Mouse (Mus musculus) small intestine, adult 2 months (tissue): ENCODE results near the gene Gli2. TPM values are rescaled to one million over a fixed set of nuclear protein-coding genes. Genes with fewer than 3 reads are reported as not detected.

Experiments
- H3K27ac ChIP-seq: fragments of 200-500 bp; 2 replicates; pipeline ENCODE4 v1.5.1; 2012; ENCODE audit warnings: low read depth, low read length, control low read depth, inconsistent platforms; ENCODE audit not compliant: insufficient read depth
- H3K27me3 ChIP-seq: fragments of 200-500 bp; 2 replicates; pipeline ENCODE4 v1.6.1; 2012; ENCODE audit warnings: mild to moderate bottlenecking, moderate library complexity, low read length, inconsistent platforms; ENCODE audit not compliant: control insufficient read depth, insufficient read depth
- H3K36me3 ChIP-seq: fragments of 200-500 bp; 2 replicates; pipeline ENCODE4 v1.6.1; 2012; ENCODE audit warnings: mild to moderate bottlenecking, low read length, control low read depth, inconsistent platforms; ENCODE audit not compliant: control insufficient read depth, insufficient read depth
- H3K4me1 ChIP-seq: fragments of 200-500 bp; 2 replicates; pipeline ENCODE4 v1.6.1; 2012; ENCODE audit warnings: low read length, inconsistent platforms, mixed read lengths; ENCODE audit not compliant: control insufficient read depth, insufficient read depth, insufficient read length
- H3K4me3 ChIP-seq: fragments of 200-500 bp; 2 replicates; pipeline ENCODE4 v1.5.1; 2012; ENCODE audit warnings: low read depth, mild to moderate bottlenecking, control low read depth, inconsistent platforms, low read length, moderate library complexity
- CTCF ChIP-seq: fragments of 200-500 bp; IDR thresholded peaks from 2 replicates; pipeline ENCODE4 v1.5.1; 2012; ENCODE audit warnings: low read depth, mild to moderate bottlenecking, control low read depth, inconsistent platforms, low read length, moderate library complexity, mixed read lengths; ENCODE audit not compliant: insufficient replicate concordance, insufficient read length; ENCODE audit errors: extremely low read depth
- POLR2A ChIP-seq: fragments of 200-500 bp; IDR thresholded peaks from 2 replicates; pipeline ENCODE4 v1.6.1; 2012; ENCODE audit warnings: low read depth, mild to moderate bottlenecking, control low read depth, inconsistent platforms, low read length, moderate library complexity
- WGBS: fragments of 180-500 bp; shearing (Covaris S2); methylation state at CpG from one replicate; pipeline ENCODE4 v1.1.7; 2018; 5-methylcytosine and 5-hydroxymethylcytosine counted together
- polyA plus RNA-seq: library from polyadenylated mRNA; depleted of rRNA; stranded (reverse); fragments of >200 nt; gene quantifications from 2 replicates; pipeline ENCODE4 v1.2.3, GENCODE M21; 2012

Gli2 gene
- polyA plus RNA-seq, 1 experiment: 4.7 TPM

DNA sequence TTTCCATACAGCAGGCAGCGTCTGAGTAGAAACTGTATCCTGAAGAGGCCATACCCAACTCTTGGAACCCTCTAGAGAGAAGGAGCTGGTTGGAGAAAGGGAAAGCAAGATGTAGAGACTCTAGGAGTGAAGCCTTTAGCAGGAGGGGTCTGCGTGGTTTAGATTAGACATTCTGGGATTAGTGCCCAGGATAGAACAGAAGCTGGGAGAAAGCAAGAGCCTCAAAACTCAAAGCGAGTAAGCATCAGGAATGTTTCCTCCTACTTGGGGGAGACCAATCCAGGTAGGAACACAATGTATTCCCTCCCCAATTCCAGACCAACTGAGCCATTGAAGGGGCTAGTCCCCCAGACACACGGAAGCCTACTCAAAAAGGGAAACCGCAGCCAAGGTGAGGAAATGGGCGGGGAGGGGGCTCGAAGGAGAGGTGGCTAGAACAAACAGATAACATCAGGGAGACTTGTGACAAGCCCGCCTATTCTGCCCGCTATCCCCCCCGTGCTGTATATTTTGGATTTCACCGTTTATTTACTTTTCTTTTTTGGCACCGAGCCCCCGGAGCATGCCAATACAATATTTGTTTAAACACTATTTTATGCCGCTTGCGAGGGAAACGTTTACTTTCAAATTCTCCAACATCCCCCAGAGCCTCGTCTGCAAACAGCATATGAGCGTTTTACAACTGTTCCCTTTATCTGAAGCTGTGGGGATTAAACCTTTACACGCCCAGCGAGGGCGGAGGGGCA is 2.1 kb downstream of the Gli2 start:
- Histone ChIP-seq H3K27ac (no peak overlapping the region), H3K4me1 (peaks cover 12% of the 10 kb centered on the region; the same call in 1 of the 2 replicates), H3K36me3 (no peaks in the 10 kb centered on the region), H3K4me3 (peak overlapping the region; percentile 60), H3K27me3 (peaks cover 46% of the 10 kb centered on the region)
- WGBS: 3% methylated on average over 21 of the region's 21 CpGs
- TF ChIP-seq POLR2A (no peak), CTCF (no peak)

DNA sequence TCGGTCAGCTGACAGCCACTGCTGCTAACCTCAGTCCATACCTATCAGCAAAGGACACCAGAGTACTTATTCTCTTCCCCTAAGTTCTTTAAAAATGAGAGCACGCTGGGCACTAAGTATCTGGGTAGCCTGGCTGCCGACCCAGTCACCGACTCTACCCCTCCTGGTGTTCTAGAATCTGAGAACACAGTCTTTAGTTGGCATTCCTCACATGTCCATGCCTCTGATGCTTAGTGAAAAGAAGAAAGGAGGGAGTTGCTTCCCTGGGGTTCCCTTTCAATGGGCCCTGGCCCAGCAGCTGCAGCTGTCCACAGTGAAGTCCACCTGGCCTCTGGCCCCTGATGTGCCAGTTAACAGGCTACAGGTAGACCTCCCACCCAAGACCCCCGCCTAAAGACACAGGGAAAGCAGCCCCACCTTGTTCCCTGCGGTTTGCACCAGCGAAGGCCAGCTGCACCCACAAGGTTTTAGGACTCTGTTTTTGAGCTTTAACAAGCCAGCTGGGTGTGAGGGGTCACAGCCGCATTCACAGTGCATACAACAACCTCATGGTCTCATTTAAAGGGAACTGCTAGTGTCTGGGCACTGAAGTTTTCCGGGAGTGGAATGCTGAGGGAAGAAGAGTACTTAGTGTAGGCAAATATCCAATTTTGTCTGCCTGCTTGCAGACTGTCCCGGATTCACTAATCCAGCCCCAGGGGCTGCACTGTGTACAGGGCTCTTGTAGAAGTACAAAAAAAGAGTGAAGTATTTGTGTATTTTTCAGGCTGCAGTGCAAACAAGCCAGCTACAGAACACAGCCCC is 3.4 kb downstream of the Gli2 start:
- H3K4me1 ChIP-seq: peaks cover 12% of the 10 kb centered on the region; the same call in 1 of the 2 replicates
- no peak overlapping the region for H3K27ac ChIP-seq
- H3K27me3 ChIP-seq: peaks cover 43% of the 10 kb centered on the region
- no peaks in the 10 kb centered on the region for H3K36me3 ChIP-seq
- H3K4me3 ChIP-seq: no peak overlapping the region
- WGBS: 31% methylated on average over 10 of the region's 10 CpGs
- TF ChIP-seq CTCF: no peak
- TF ChIP-seq POLR2A: no peak

DNA sequence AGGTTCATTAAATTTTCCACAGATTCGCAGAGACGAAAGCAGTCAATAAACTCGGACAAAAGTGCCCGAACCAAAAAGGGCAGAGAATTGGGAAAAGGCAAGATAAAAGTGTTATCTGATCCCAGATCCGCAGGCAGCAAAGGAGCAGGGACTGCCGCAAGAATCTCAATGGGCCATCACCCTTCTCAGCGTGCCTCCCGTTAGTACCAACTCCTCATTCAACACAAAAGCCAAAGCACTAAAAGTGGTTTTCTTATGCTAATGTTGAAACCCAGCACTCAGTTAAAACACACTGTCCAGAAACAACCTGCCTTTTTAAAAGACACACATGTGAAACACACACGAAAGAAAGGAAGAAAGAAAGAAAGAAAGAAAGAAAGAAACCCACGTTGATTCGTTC is 4.4 kb downstream of the Gli2 start:
- H3K4me1 ChIP-seq: peaks cover 12% of the 10 kb centered on the region; the same call in 1 of the 2 replicates
- peaks cover 40% of the 10 kb centered on the region for H3K27me3 ChIP-seq
- TF ChIP-seq CTCF (no peak), POLR2A (no peak)
- no peak overlapping the region for H3K4me3 ChIP-seq
- no peak overlapping the region for H3K27ac ChIP-seq
- no peaks in the 10 kb centered on the region for H3K36me3 ChIP-seq
- 24% methylated on average over 11 of the region's 11 CpGs for WGBS

DNA sequence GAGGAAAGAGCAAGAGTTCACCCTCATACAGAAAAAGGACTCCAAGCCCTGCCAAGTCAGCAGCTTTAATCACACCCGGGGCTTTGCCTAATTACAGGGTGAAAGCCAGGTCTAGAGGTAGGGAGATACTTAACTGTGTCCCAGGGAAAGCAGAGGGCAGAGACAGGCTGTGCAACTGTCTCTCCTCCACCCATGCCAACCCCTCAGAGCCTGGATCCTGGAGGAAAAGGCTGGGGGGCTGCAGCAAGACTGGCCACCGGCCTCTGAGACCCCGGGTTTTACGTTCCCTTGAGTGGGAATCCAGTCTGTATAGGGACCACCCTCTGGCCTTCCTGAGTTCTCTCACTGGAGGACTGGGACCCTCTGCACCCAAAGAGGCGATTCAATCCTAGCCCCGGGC is 4.9 kb downstream of the Gli2 start:
- 9% methylated on average over 6 of the region's 6 CpGs for WGBS
- peaks cover 36% of the 10 kb centered on the region for H3K27me3 ChIP-seq
- H3K4me1 ChIP-seq: peaks cover 10% of the 10 kb centered on the region; the same call in 1 of the 2 replicates
- TF ChIP-seq CTCF (no peak), POLR2A (no peak)
- no peak overlapping the region for H3K27ac ChIP-seq
- no peak overlapping the region for H3K4me3 ChIP-seq
- H3K36me3 ChIP-seq: no peaks in the 10 kb centered on the region

DNA sequence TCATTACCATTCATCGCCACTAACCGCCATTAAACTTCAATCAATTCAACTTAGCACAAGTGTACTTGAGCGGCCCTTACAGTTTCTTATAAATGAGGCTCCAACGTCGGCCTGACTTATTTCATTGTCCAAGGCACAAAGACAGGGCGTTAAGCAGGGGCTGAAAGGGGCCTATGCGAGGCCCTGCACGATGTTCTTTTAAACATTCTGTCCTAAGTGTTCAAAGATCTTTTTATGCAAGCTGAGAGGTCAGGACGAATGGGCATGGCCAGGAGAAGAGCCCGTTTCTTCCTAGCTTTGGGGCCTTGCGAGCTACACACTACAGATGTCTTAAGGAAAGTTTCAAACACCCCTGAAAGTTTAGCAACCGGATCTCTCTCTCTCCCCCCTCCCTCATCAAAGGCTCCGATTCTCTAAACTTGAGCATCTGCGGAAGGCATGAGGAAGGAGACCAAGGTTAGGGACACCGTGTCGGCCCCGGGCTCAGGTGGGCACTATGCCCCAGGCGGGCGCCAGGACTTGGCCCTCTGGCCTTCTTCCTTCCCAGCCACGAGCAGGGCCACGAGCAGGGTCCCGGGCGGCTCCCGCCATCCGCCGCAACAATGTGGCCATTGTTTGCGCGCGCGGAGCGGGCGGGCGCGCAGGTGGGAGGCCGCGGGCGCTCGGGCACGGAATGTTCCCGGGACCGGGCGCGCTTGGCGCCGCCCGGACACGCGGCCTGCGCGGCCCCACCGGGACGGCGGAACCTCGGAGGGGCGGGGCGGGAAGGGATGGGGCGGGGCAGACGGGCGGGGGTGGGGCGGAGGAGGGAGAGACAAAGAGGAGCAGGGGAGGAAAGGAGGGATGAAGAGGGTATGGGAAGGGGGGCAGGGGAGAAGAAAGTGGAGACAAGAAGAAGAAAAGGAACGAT is 5.7 kb downstream of the Gli2 start:
- WGBS: 4% methylated on average over 60 of the region's 61 CpGs
- no peak overlapping the region for H3K27ac ChIP-seq

DNA sequence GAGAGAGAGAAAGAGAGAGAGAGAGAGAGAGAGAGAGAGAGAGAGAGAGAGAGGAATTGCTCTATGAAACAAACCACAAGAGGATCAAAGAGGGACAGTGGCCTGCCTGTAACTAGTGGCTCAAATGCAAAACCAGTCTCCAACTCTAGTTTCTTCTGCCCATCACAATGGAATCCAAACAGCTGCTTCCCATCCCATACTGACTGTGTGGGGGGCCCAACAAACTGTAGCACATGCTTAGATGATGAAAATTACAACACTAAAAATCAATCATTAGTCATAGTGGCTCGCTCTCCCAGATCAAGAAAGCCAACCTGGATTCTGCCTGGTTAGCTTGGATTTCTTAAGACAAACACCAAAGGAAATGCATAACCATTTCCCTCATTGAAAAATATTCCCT is 15.0 kb downstream of the Gli2 start:
- no peaks in the 10 kb centered on the region for H3K36me3 ChIP-seq
- H3K27ac ChIP-seq: no peak overlapping the region
- H3K4me3 ChIP-seq: no peak overlapping the region
- no peaks in the 10 kb centered on the region for H3K27me3 ChIP-seq
- 78% methylated on average over 1 of the region's 1 CpGs for WGBS
- TF ChIP-seq POLR2A: no peak
- TF ChIP-seq CTCF: no peak
- H3K4me1 ChIP-seq: peaks cover 4% of the 10 kb centered on the region; the same call in 1 of the 2 replicates

More for the DNA sequence above, 5.7 kb downstream of the Gli2 start:
- Histone ChIP-seq H3K36me3 (no peaks in the 10 kb centered on the region), H3K4me3 (peak overlapping the region; percentile 65), H3K4me1 (peaks cover 4% of the 10 kb centered on the region; the same call in 1 of the 2 replicates), H3K27me3 (peaks cover 29% of the 10 kb centered on the region)
- TF ChIP-seq POLR2A (no peak), CTCF (no peak)

DNA sequence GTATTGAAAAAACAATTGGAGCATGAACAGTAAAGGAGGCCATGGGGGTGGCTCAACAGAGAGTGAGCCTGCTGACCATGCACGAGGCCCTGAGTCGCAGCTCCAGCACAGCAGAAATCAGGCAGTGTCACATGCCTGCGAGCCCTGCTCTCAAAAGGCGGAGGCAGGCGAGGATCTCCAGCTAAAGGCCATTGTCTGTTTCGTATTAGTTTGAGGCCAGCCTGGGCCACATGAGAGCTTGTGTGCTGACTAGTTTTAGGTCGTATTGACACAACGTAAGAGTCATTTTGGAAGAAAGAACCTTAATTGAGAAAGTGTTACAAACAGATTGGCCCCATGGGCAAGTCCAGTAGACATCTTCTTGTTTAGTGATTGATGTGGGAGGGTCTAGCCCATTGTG is 17.5 kb downstream of the Gli2 start:
- Histone ChIP-seq H3K36me3 (no peaks in the 10 kb centered on the region), H3K27me3 (no peaks in the 10 kb centered on the region), H3K4me1 (peaks cover 4% of the 10 kb centered on the region; the same call in 1 of the 2 replicates), H3K27ac (no peak overlapping the region), H3K4me3 (no peak overlapping the region)
- TF ChIP-seq POLR2A (no peak), CTCF (no peak)
- 83% methylated on average over 8 of the region's 8 CpGs for WGBS
